Mouse (Mus musculus) thymus, adult 2 months (tissue): Measurements from ENCODE around the gene Ugt1a8.

Source experiments
- CTCF ChIP-seq: fragments of 200-500 bp; IDR thresholded peaks from 2 replicates; pipeline ENCODE4 v1.5.1; 2012; ENCODE audit warnings: mild to moderate bottlenecking, control low read depth, low read length, moderate library complexity, borderline replicate concordance; ENCODE audit not compliant: control insufficient read depth, poor library complexity, insufficient read depth; ENCODE audit errors: extremely low read depth
- POLR2A ChIP-seq: fragments of 200-500 bp; IDR thresholded peaks from 2 replicates; pipeline ENCODE4 v1.6.1; 2012; ENCODE audit warnings: mild to moderate bottlenecking, low read length, control low read depth, moderate library complexity; ENCODE audit not compliant: control insufficient read depth, poor library complexity, insufficient read depth; ENCODE audit errors: extremely low read depth

DNA sequence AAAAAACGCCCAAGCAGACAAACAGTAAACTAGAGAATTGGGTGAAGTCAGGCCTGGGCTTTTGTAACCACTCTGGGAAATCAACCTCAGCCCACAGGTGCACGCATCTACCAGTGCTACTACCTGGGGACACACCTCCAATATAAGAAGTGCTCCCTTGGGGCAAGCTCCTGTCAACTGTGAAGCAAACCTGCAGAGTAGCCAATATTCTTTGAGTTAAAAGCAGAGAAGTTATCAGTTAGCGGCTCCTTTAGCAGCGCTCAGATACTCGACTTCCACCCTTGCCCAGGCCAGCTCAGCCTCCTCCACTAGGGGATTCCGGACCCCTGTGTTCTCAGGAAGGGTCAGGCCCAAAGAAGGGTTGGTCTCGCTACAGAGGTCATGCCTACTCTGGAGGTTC is 174.1 kb downstream of the Ugt1a8 start:
- TF ChIP-seq CTCF (no peak), POLR2A (no peak)
